Mouse (Mus musculus): Measurements from ENCODE around the gene Lsamp. TPM values are rescaled to one million over a fixed set of nuclear protein-coding genes. Genes with fewer than 3 reads are reported as not detected.

Lsamp gene
- total RNA-seq, 4 experiments from 2014 or later, result 9.0 to 20.8 (median 14.2) TPM

Small RNAs within 50 kb of the gene (microRNA-seq; reads per million reads assigned to microRNA genes)
- 0 reads per million in 2 experiments for gene Gm27887
- gene Gm47276, result 0 reads per million in 2 experiments
